Mouse (Mus musculus): Measurements from ENCODE around the gene Enthd1.

DNA sequence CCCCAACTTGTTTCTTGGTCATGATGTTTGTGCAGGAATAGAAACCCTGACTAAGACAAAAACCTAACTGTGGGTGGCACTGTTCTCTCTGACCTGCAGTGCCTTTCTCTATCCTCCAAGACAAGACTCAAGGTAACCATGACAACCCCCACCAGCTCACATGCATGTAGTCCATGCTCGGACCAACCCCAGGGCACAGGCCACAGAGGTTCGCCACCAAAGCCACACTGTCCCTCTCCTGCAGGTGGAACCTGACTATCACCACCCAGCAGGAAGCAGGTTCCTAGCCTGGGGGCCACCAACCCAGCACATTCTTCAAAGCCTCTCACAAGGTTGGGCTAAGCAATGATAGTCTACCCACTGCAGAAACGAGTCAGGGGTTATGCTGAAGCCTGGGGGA, 76.3 kb downstream of the Enthd1 start:
- no peak for TF ChIP-seq POLR2A (IDR thresholded peaks at IDR 0.05; ENCODE audit: borderline replicate concordance, control insufficient read depth, low read depth, low read length)
- TF ChIP-seq CTCF (IDR thresholded peaks at IDR 0.05; ENCODE audit: control insufficient read depth, insufficient read depth, low read length), result no peak

All from bone marrow, adult 2 months (tissue).